Mouse (Mus musculus) left cerebral cortex, adult 8-10 months (tissue): Measurements from ENCODE around the gene Myo1d. TPM values are rescaled to one million over a fixed set of nuclear protein-coding genes. Genes with fewer than 3 reads are reported as not detected.
"Not testable (repeated sequence)": the region's sequence is repeated elsewhere in the genome, so short reads cannot be mapped to it uniquely, and the experiment has no call there.

ENCODE experiments used
- DNase-seq, 2 experiments: peaks; one replicate each; pipeline ENCODE4 v3.0.0; 2022; ENCODE audit warnings: low spot score in 2 of 2
- total RNA-seq, 4 experiments: library from RNA; stranded (reverse); gene quantifications; 2 replicates each; pipeline ENCODE4 v1.2.4; 2022

Myo1d gene
- total RNA-seq, 4 experiments from 2014 or later, result 9.5 to 10.8 (median 10.7) TPM

DNA sequence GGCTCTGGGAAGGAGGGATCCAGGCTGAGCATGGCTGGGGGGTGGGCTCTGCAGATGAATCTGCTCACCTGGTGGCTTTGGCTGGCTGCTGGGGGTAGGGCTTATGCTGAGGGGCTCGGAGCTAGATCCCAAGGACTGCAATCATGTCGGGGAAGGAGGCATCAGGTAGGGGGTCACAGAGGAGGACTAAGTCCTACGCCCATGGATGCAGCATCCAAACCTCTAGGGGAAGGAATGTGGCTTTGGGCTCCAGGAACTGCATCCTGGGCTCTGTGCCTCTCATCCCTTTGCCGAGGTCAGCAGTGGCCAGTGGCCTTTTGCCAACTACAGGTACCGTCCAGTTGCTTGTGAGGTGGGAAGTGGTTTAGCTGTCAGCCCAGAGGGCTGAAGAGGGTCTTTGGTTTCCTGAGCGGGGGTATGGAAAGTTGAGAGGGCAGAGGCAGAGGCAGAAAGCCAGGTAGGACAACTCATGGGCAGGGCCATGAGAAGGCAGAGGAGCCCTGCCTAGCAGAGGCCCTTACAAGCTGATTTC lies 296.2 kb downstream of the Myo1d start:
- peak in 1 of 2 experiments; percentile 24 for DNase-seq

DNA sequence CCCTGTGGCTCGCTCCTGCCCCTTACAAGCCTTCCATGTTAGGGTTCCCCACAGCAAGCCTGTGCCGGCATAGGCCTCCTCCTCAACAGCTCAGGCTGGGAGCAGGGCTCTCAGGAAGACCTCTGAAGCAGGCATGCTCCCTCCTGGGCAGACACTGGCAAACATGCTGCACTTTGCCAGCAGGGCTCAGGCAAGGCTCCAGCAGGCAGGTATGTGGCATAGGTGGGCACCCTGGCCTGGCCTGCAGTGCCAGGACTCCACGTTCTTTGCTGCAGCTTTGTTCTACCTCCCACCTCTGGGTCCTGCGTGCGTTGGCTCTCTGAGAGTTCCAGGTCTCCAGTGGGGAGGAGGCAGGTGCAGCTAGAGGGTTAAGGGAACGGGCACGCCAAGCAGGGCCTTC lies 296.9 kb downstream of the Myo1d start:
- peak in 1 of 2 experiments; percentile 46 for DNase-seq

DNA sequence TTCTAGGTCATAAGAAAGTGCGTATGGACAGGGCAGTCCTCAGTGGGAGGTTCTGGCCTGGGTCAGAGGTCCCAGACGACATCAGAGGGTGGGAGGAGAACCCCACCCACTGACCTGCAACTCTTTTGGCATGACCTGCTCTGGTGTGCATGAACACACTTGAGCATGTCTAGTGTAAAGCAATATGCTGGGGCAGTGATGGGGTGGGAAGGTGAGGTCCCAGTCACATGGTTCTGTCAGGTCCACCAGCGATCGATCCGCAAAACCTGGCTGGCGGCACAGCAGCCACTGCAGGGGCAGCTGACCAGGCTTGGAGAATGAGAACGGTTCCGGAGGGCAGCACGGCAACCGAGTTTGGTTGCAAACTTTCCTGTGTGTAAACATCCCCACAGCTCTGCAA lies 297.5 kb downstream of the Myo1d start:
- DNase-seq, result no peak

DNA sequence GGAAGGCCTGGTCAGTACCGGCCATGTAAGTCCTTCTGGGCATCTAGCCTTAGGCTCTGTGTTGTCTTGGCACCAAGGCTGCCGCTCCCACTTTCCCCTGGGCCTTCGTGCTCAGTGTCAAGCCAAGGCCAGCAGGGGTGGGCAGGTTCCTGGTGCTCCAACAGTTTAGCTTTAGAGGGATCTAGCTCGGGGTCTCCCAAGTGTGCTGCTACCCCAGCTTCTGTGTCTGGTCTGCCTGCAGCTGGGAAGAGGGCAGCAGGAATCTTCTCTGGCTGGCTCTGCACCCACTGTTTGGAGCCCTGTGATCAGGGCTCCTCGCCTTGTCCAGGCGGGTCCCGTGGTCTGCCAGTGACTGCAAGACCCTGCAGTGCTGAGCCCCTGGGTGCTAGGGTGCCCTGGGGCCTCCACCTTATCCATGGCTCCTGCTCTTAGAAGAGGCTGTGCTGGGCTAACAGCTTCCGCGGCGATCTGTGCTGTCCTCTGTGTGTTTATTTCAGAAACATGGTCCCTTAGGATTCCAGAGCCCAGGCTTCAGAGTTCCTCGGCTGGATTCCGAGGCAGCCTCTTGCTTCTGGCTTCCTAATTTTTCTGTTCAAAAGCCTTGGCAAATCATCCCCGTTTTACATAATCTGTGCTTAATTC lies 298.3 kb downstream of the Myo1d start:
- no peak for DNase-seq

DNA sequence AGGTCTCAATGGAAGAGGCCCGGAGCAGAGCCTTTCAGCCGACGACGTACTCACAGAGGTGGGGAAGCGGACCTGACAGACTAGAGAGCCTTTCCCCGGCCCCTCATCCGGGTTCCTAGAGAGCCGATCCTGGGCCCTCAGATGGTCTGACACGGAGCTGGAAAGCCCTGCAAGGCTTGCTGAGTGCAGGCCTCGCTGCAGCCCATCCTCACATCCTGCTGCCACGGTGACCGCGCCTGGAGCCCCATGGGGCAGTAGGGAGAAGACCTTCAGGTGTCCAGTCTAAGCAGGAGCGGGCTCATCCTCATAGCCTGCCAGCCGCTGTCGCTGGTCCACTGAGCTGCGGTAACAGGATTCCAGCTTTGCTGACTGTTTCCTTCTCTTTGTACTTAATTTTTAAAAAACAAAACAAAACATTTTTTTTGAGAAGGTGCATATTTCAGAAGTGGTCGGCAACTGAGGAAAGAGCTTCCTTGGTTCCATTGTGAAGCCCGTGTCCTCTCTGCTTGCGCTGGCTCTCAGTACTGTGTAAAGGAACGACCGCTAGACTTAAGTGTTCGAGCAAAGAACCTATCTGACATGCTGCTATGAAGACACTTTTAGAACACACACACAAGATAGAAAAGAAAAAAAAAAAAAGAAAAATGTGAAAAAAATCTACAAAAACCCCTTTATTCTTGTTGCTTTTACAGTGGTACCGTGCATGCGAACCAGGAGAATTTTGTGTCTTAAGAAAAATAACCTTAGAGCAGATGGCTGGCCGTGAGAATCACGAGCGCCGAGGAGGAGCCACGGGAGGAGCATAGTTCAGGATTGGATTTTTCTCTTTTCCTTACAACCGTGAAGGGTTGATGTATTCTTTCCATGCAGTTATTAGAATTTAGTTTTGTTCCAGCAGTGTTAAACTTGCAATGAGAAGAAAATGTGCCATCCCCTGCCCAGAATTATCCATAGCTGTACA lies 299.6 kb downstream of the Myo1d start:
- DNase-seq, result no peak

DNA sequence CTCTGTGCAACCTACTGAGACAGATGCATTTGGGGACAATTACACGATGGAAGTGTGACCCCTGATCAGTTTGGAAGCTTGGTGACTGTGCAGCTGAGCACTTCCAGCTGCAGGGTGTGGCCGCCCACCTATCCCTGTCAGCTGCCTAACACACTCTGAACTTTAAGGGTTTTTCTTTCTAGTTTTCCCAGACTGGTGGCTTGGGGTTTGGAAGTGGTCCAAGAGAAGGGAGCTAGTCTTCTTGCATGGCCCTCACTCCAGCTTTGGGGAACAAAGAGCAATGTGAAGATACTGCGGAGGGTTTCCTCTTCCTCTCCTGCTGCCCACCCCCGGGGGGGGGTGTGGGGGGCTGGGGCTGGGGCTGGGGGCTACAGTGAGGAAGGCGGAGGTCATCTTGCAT lies 300.4 kb downstream of the Myo1d start:
- no peak for DNase-seq

DNA sequence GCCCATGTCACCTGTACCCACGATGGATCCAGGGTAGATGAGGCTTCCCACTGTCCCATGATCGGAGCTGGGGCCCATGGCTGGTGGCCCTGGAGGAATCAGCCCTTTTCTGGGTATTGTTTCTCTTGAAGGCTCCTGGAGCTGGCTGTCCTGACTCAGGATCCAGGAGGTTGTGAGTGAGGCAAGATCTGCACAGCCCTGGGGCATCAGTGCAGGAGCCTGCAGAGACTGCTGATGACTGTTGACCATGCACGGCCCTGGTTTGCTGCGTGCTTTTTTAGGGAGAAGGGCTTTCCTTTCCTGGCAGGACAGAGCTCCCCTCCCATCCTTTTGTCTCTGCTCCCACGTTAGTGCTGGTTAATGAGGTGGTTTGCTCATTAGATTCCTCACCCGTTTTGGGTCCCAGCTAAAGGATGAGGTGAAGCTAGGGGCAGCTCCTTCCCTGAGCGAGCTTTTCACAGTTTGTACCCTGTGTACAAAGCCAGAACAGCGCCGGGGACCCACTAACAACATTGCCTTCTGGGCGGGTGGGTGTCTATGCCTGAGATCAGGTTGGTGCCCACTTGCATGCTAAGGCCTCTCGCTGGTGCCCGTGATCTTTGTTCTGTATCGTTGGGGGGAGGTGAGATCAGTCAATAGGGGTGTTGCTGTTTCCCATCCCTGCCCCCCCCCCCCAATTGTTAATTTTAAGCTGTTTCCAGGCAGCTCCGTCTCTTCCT lies 301.0 kb downstream of the Myo1d start:
- no peak for DNase-seq

DNA sequence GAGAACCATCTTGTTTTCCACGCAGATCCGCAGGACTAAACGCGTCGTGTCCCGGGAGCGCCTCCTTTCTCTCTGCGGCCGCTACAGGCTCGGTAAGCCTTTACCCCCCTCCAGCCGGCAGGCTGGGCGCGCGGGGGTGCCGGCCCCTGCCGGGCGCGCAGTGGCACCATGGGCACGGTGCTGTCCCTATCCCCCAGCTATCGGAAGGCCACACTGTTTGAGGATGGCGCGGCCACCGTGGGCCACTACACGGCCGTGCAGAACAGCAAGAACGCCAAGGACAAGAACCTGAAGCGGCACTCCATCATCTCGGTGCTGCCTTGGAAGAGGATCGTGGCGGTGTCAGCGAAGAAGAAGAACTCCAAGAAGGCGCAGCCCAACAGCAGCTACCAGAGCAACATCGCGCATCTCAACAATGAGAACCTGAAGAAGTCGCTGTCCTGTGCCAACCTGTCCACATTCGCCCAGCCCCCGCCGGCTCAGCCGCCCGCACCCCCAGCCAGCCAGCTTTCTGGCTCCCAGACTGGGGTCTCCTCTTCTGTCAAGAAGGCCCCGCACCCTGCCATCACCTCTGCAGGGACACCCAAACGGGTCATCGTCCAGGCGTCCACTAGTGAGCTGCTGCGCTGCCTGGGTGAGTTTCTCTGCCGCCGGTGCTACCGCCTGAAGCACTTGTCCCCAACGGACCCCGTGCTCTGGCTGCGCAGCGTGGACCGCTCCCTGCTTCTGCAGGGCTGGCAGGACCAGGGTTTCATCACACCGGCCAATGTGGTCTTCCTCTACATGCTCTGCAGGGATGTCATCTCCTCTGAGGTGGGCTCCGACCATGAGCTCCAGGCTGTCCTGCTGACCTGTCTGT lies 302.3 kb downstream of the Myo1d start:
- no peak for DNase-seq

DNA sequence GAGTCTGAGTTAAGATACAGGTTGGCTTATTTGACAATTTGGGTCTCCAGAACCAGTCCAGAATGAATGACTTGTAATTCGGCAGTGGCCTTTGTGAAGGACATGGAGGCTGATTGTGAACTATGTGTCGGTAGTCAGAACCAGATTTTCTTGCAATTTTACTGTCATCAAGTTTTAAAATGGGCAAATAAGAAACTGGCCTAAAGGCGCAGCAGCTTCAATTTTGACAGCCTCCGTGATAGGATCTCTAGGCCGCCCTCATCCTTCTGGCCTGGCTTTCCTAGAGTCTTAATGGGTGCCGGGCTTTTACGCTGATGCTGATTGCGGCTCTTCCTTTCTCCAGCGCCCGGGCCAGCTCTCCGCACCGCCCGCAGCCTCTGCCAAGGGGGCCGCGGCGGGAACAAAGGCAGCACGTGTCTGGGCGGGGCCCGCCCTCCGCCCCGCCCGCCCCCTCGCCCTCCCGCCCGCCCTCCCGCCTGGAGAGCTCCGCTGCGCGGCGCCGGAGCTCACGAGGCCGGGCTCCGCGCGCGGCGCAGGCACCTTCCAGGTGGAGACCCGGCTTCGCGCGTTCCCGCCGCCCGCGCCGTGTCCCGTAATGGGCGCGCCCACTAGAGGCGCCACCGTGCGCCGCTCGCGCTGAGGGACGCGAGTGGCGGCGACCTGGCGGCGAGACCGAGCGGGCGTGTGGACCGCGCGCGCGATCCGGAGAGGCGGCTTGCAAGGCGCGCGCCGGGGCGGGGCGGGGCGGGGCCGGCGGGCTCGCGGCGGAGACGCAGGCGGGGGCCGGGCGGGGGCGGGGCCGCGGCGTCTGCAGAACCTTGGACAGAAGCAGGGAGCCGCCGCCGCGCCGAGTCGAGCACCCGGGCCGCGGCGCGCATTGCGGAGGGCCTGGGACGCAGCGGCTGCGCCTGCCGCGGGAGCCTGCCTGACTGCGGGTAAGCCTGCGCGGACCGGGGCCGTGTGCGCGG lies 303.3 kb downstream of the Myo1d start, which contains the start of gene Cdk5r1:
TSS of gene Cdk5r1 (plus strand) at position 802 of the 968 bp plus-strand sequence.
- DNase-seq, result peak in 1 of 2 experiments; percentile 89

DNA sequence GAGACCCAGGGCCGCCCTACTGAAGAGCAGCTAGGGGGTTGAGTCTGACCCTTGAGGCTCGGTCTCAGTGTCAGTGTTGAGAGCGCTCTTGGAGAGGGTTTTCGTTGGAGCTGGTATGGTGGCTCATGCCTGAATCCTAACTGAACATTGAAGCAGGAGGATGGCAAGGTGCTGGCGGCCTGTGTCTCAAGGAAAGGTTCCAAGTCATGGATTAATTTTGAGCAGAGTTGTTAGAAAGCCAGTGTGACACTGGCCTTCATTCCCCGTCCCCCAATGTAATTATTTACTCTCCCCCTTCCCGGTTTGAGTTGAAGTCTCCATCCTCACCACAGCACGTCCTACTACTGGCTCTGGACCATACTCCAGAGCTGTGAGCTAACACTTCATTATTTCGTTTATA lies 304.3 kb downstream of the Myo1d start:
- DNase-seq, result no peak

DNA sequence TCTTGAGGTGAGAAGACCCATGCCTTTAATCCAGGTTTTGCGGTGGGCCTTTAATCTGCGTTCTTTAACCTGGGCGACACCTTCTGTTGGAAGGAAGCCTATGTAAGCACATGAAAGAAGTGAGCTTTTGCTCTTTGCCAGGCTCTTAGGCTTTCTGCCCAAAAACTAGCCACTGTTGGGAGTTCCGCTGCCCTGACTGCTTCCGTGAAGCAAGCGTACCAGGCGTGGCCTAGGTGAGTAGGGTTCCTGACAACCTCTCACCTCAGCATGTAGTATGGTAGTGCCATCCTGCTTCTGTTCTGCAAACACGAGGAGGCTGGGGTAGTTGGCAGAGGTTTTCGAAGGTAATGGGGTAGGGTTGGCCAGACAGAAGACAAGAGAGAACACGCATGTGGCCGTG lies 305.0 kb downstream of the Myo1d start:
- DNase-seq, result no peak

DNA sequence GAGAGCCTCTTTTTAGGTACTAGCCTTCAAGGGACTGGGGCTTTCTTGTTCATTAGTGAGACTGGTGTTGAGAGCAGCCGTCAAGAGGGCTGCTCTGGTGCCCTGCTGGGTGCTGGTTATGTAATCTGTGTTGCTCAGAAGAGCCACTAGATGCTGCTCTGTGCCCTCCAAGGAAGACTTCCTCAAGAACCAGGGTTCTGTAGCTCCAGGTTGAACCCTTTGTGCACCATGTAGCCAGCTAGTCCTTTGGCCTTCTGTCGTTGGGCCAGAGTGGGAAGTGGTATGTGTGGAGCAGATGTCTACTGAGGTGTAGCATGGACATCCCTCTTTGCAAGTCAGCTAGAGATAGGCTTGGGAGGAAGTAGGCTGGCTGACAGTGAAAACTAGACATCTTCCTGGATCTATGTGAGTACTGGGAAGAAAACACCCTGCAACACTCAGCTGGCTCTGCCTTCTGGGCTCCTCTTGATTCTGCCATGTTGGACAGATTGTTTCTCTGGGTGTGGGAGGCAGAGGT lies 305.6 kb downstream of the Myo1d start:
- DNase-seq, result peak in 1 of 2 experiments; percentile 36

DNA sequence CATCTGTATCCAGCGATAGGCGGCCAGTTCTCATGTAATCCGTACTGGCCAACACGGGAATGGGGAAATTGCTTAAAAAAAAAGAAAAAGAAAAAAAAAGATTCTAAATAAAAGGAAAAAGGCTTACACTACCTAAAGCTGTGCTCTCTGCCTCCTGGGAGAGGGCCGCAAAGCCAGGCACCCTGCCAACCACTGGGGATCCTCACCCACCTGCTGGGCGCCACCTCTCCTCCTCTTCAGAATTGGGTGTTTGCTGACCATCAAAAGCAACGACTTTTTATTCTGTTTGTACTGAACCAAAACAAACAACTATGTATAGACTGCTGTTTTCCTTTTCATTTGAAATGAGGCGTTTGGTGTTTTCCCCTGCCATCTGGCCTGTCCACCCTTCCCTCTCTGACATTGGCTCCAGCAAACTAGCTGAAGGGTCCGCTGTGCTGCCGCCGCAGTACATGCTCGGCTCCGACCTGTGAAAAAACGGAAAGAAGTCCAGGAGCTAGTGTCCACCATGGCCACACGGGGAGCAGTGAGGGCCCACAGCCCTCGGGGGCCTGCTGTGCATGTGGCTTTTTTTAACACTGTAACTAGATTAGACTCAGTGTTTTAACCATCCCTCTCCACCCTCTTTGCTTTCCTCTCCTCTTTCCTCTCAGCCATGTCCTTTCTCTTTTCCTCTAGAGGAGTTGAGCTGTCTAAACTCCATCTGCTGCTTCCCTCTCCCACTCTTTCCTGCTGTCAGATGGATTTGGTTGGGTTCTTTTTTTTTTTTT lies 307.8 kb downstream of the Myo1d start:
- DNase-seq, result no peak

DNA sequence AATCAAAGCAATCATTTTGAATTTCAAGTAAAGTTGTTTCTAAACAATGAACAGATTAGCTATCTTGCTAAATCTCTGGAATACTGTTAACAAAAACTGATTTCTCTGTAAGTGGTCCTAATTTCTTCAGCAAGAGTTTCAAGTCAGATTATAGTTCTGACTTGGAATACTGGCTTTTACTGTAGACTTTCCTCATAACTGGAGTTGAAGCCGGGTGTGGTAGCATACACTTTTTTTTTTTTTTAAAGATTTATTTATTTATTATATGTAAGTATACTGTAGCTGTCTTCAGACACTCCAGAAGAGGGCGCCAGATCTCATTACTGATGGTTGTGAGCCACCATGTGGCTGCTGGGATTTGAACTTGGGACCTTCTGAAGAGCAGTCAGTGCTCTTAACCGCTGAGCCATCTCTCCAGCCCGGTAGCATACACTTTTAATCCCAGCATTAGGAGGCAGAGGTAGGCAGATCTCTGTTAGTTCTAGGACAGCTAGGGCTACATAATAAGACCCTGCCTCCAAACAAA lies 316.2 kb downstream of the Myo1d start:
- not testable (repeated sequence) for DNase-seq

DNA sequence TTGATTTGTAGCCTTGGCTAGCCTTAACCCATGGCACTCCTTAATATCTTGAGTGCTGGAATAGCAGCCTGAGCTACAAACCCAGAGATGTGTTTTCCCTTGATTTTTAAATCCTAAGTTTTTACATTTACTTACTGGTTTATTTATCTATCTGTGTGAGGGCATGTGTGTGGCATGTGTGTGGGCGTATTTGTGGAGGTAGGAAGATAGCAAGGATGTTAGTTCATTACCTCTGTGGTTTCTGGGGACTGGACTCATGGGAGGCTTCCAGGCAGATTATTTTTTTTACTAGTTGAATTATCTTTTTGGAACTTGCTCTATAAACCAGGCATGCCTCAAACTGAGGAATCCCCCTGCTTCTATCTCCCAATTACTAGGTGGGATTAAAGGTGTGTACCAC lies 326.6 kb downstream of the Myo1d start:
- no peak for DNase-seq

DNA sequence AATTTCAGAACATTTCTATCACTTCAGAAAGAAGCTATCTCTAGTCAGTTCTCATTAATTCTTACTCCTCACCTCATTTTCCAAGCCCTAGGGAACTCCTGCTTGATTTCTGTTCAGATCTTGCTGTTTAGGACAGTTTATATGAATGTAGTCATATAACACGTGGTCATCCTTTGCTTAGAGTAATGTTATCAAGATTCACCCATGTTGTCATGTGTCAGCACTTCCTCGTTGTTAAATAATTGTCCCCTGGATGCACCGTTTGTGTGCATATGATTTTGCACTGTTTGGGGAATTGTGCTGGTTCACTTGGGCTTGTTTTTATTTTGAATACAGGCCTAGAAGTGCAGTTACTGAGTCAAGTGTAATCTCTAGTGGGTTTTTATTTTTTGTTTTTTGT lies 327.6 kb downstream of the Myo1d start:
- DNase-seq, result no peak

DNA sequence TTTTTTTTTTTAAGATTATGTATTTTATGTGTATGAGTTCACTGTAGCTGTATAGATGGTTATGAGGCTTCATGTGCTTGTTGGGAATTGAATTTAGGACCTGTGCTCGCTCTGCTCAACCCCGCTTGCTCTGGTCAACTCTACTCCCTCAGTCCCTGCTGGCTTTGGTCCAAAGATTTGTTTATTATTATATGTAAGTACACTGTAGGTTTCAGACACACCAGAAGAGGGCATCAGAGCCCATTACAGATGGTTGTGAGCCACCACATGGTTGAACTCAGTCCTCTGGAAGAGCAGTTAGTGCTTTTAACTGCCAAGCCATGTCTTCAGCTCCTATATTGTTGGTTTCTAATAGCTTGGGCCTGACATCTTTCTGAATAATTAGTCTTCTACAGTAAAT lies 330.0 kb downstream of the Myo1d start:
- no peak for DNase-seq

DNA sequence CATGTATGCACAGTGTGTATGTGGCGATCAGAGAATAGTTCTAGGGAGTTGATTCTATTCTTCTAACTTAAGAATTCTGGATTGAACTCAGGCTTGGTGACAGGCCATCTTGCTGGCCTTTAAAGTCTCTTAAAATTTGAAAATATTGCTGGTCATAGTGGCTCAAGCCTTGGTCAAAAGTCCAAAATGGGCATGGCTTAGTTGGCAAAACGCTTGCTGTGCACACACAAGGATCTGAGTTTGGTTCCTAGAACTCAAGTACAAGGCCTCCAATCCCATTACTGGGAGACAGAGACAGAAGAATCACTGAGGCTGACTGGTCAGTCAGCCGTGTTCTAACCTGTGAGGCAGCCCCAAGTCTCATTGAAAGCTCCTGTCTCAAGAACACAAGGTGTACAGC lies 332.9 kb downstream of the Myo1d start:
- no peak for DNase-seq
